Mouse (Mus musculus): ENCODE measurements around the gene Gm3285.

Gm3285 gene

GRCm38 (mm10) chr10:77861675-77862074 is at the start of gene Gm3285:
Gm3285 (plus strand) TSS chr10:77861975.
- DNase-seq (ENCODE audit: low read depth) = no peak

GRCm38 (mm10) chr10:77814382-77814781 is 47.4 kb upstream of the Gm3285 start, which contains the start of gene Gm2696:
Gm2696 (plus strand) TSS chr10:77814682.
- no peak for DNase-seq (ENCODE audit: low read depth)

DNA sequence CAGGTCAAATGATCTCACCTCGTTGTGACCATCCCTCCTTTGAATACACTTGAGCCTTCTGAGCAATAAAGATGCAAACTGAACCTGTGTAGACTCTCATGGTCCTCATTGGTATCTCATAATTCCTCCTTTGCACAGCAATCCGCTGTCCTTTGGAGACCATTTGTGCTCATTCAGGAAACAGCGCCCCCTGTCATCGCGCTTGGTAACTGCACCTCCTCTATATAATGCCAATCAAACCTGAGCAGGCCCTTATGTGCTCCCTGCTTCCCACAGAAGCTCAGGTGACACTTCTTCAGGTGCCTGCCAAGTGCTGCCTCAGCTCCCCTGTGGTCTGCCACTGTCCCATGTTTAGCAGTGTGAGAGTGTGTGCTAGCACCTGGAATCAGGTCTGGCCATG is 46.3 kb upstream of the Gm3285 start:
- DNase-seq (ENCODE audit: low read depth) = peak; percentile 20

DNA sequence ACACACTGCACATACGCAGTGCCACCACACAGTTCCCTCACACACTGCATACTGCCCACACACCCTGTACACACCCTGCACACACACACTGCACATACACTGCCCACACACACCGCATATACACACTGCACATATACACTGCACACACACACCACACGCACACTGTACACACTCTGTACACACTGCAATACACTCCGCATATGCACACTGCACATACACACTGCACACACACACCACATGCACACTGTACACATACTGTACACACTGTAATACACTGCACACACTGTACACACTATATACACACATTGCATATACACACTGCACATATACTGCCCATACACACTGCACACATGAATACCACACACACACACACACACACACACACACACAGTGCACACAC is 43.3 kb upstream of the Gm3285 start:
- no peak for DNase-seq (ENCODE audit: low read depth)

DNA sequence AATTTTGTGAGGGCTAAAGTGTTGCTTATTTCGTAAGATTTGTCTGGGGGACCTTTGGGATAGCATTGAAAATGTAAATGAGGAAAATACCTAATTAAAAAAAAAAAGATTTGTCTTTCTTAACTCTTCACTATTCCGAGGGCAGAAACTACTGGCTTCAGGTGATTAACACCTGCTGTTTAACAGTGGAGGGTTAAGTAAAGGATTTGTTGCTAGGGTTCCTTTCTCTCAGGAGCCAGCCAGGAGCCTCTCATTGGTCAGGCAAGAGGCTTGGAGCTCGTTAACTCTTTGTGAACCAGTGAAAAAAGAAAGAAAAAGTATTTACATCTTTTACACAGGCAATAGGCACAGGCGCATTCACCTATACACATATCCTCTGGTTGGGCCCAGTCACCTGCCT is 42.6 kb upstream of the Gm3285 start:
- DNase-seq (ENCODE audit: low read depth) = no peak

DNA sequence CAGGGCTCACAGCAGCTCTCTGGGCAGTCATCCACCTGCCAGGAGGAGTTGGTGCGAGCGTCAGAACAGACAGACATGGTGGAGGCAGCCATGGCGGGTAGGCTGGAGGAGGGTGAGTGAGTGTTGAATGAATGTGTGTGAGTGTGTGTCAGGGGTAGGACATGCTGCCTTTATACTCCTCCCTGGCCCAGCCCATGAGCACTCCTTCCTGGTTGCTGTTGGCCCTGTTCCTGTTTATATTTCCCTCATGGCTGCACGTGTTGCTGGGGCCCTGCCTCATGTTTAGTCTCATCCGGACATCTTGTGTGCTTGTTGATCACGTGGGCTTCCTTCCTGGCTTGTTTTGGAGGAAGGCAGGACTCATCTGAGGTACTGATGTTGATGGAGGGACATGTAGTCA is 34.8 kb upstream of the Gm3285 start, which contains the start of gene Krtap10-4:
TSS of gene Krtap10-4 (minus strand) at position 145 of the 400 bp plus-strand sequence.
- DNase-seq (ENCODE audit: low read depth) = no peak

DNA sequence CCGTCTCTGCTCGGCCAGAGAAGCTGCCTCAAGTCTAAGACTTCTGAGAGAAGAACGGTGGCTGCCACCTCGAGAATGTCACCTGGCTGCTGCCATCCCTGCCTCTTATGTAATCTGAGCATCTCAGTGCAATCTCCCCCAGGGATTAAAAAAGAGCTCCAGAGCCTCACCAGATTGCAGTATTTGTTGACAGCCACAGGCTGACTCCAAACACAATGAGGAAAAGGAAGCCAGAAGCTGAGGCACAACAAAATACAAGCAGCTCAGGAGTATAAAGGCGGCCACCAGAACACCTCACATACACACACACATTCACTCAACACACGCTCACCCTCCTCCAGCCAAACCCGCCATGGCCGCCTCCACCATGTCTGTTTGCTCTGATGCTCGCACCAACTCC is 26.1 kb upstream of the Gm3285 start, which contains the start of gene Krtap10-10:
TSS of gene Krtap10-10 (plus strand) at position 301 of the 400 bp plus-strand sequence.
- no peak for DNase-seq (ENCODE audit: low read depth)

DNA sequence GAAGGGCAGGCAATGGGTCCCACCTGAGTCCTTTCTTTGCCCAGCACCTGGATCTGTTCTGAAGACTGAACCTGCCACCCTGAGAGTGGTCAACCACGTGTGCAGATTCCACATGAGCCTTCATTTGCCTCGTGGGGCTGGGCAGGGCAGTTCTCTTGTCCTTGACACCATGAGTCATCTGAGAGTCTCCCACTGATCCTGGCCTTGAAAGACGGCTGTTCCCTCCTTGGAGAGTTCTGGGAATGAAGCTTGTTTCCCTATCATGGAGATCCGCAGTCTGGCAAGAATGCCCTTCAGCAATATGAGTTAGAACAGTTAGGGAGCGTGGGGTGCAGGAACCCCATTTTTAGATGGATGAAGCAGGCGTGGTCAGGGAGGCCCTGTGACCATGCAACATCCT is 22.8 kb upstream of the Gm3285 start:
- no peak for DNase-seq (ENCODE audit: low read depth)

DNA sequence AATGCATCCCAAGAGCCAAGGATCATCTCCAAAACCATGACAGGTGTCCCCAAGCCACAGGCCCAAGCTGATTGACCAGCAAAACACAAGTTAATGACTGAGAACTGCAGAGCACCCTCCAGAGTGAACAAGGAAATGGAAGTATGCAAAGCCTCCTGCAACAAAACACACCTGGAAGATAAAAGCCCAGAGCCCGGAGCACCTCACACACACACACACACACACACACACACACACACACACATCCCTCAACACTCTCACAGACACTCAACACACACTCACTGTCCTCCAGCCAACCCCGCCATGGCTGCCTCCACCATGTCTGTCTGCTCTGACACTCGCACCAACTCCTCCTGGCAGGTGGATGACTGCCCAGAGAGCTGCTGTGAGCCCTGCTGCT is 15.3 kb upstream of the Gm3285 start, which contains the start of gene Gm36176:
TSS of gene Gm36176 (plus strand) at position 301 of the 400 bp plus-strand sequence.
- DNase-seq (ENCODE audit: low read depth) = no peak

GRCm38 (mm10) chr10:77846961-77847360 is 14.8 kb upstream of the Gm3285 start:
- DNase-seq (ENCODE audit: low read depth) = no peak

- no peak for DNase-seq (ENCODE audit: low read depth)
Measured at GRCm38 (mm10) chr10:77847538-77847937, 14.2 kb upstream of the Gm3285 start.

DNA sequence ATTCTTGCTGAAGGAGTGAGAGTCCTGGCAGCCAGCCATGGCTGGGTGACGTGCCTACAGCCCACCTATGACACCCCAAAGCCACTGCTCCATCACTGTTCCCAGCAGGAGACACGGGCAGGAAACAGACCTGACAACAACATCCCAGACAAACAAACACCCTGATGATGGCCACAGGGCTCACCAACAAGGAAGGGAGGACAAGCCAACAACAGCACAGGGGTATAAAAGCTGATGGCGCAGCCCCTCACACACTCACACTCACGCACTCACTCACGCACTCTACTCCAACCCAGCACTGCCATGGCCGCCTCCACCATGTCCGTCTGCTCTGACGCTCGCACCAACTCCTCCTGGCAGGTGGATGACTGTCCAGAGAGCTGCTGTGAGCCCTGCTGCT is 9.2 kb upstream of the Gm3285 start, which contains the start of gene Gm10318:
TSS of gene Gm10318 (plus strand) at position 301 of the 400 bp plus-strand sequence.
- no peak for DNase-seq (ENCODE audit: low read depth)

DNA sequence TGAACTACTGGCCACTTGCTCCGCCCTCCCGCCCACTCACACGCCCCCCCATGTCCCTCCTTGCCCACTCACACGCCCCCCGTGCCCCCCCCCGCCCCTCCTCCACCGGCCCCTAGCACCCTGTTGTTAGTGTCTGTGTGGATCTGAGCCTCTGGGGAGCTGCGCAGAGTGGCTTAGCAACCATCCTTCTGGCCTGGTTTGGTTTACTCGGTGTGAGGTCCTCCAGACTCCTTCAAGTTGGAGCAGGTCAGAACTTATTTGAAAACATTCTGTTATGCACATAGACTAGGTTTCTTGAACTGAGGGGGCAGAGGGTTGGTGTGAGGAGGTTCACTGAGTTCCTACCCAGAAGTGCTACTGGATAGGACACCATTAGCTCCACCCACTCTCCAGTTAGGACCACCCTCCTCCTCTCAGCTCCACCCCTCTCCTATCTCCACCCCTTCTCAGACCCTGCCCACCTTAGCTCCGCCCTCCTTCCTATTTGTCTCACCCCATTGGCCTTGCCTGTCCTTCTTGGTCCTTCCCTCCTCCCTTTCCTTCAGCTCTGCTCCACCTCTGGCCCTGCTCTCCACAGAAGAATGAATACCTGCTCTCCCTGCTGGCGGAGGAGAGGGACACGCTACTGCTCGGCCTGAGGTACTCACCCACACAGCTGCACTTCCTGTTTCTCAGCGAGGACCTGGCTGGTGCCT is 2.4 kb downstream of the Gm3285 start:
- DNase-seq (ENCODE audit: low read depth) = peak; percentile 48

GRCm38 (mm10) chr10:77864762-77865143 is 3.0 kb downstream of the Gm3285 start:
- DNase-seq (ENCODE audit: low read depth) = no peak

DNA sequence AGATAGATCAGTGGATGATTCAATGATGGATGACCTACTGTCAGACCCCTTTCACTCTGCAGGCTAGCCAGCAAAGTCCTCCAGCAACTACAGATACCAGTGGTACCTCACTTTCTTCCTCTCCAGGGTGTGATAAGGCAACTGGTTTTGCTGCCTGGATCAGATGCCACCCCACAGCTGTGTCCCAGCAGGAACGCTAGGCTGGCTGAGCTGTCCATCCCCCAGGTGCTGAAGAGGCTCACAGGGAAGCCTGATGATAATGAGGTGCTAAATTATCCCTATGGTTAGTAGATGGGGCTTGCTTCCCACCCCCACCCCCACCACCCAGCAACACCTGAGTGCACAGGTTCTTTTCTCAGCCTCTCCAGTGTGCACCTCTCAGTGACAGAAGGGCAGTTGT is 5.8 kb downstream of the Gm3285 start:
- no peak for DNase-seq (ENCODE audit: low read depth)

- no peak for DNase-seq (ENCODE audit: low read depth)
Measured at GRCm38 (mm10) chr10:77869651-77870050, 7.9 kb downstream of the Gm3285 start.

DNA sequence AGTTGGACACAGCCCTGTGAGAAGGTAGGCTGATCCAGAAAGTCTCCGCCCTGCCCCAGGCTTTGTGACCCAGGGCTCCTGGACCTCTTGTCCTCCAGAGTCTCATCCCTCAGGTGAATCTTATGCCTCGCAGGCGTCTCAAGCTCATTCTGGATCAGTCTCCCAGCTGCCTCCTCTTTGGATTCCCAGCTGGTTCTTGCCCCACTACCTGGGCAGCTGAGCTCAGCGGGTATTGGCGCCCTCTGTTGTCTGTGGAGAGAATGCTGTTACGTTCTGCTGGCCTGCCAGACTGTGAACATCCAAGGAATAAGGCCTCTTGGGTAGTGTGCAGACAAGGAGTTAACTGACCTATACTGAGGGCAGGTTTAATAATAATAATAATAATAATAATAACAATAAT is 17.2 kb downstream of the Gm3285 start:
- peak; percentile 15 for DNase-seq (ENCODE audit: low read depth)

DNA sequence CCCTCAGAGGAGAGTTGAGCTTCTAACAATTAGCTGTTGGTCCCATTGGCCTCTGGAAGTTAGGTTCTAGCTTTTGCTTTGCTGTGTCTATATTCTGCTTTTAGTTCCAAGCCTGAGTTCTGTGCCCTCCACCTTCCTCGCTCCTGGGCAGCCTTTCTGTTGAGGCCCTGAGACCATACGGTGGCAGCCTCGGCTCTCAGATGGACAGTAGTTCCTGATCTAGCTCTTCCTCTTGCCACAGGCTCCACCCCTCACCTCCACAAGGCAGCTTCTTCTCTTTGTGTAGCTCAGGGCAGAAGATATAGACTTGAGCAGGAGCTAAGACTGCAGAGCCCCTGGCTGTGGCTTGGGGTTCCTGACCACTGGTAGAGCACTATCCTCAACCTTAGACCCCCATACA is 18.5 kb downstream of the Gm3285 start:
- peak; percentile 34 for DNase-seq (ENCODE audit: low read depth)

DNA sequence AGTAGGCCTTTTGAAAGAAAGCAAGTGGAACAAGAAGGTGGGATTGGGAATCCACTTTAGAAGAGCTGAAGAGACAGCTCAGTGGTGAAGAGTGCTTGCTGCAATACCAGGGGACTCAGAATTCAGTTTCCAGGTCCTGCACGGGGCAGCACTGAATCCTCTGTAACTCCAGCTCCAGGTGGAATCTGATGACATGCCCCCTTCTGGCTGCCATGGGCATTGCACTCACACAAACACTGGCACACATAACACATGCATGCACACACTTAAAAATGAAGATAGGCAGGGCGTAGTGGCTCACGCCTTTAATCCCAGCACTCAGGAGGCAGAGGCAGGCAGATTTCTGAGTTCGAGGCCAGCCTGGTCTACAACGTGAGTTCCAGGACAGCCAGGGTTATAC is 20.8 kb downstream of the Gm3285 start:
- no peak for DNase-seq (ENCODE audit: low read depth)

GRCm38 (mm10) chr10:77886007-77886747 is 24.4 kb downstream of the Gm3285 start:
- no peak for DNase-seq (ENCODE audit: low read depth)

GRCm38 (mm10) chr10:77890987-77891565 is 29.3 kb downstream of the Gm3285 start:
- no peak for DNase-seq (ENCODE audit: low read depth)

DNA sequence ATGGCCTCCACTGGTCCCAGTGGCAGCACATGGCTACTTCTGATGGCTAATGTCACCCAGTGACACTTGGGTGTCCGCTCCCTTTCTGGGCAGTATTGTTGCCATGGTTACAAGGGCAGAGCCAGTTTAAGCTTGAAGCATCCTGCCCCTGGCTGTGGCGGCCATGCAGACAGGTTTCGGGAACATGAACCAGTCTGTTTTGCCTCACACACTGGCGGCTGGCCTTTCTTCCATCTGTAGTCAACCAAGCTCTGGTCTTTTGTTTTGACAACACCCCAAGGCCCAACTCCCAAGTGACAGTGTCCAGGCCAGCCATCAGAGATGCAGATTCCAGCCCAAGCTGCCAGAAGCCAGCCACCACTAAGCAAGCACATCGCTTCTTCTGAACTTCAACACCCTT is 33.8 kb downstream of the Gm3285 start:
- DNase-seq (ENCODE audit: low read depth) = no peak

GRCm38 (mm10) chr10:77900126-77900525 is 38.4 kb downstream of the Gm3285 start:
- no peak for DNase-seq (ENCODE audit: low read depth)
